Mouse (Mus musculus) embryonic fibroblast, embryonic 13.5 days (primary cell): ENCODE measurements around the gene Klhl42. TPM values are rescaled to one million over a fixed set of nuclear protein-coding genes. Genes with fewer than 3 reads are reported as not detected.

ENCODE experiments used
- H3K27ac ChIP-seq: 2 replicates; pipeline ENCODE4 v1.5.1; 2012; ENCODE audit warnings: low read length, control low read depth, inconsistent platforms; ENCODE audit not compliant: insufficient read depth
- H3K4me1 ChIP-seq: 2 replicates; pipeline ENCODE4 v1.6.1; 2011; ENCODE audit warnings: low read length; ENCODE audit not compliant: control insufficient read depth, insufficient read depth
- H3K4me3 ChIP-seq: 2 replicates; pipeline ENCODE4 v1.5.1; 2011; ENCODE audit warnings: mild to moderate bottlenecking, control low read depth, low read length; ENCODE audit not compliant: insufficient read depth
- CTCF ChIP-seq: IDR thresholded peaks from 2 replicates; pipeline ENCODE4 v1.5.1; 2011; ENCODE audit warnings: mild to moderate bottlenecking, control low read depth, low read length, moderate library complexity, borderline replicate concordance; ENCODE audit not compliant: insufficient read depth
- POLR2A ChIP-seq: IDR thresholded peaks from 2 replicates; pipeline ENCODE4 v1.6.1; 2011; ENCODE audit warnings: low read depth, mild to moderate bottlenecking, control low read depth, low read length, moderate library complexity
- polyA plus RNA-seq: library from polyadenylated mRNA; stranded (reverse); fragments of >200 nt; gene quantifications from 2 replicates; pipeline ENCODE4 v1.2.4, GENCODE M21; 2011; ENCODE audit warnings: low read depth; ENCODE audit not compliant: missing spikeins, insufficient read length

Gene Klhl42
- polyA plus RNA-seq, 1 experiment: 17.8 TPM

DNA sequence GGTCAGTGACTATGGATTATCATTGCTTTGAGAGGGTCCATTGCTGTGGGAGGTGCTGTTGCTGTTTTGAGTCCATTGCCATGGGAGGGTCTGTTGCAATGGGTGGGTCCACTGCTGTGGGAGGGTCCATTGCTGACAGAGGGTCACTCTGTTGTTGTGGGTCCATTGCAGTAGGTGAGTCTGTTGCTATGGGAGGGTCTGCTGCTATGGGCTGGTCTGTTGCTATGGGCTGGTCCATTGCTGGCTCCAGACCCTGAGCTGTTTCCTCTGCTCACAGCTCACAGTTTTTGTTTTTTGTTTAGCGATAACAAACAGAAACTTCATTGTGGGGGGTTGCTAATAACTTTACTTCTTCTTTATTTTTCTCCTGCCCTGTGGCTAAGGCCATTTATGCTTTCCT lies 14.3 kb downstream of the Klhl42 start:
- Histone ChIP-seq H3K27ac (no peak overlapping the region), H3K4me3 (no peak overlapping the region), H3K4me1 (no peaks in the 10 kb centered on the region)
- TF ChIP-seq POLR2A: no peak
- TF ChIP-seq CTCF: no peak

DNA sequence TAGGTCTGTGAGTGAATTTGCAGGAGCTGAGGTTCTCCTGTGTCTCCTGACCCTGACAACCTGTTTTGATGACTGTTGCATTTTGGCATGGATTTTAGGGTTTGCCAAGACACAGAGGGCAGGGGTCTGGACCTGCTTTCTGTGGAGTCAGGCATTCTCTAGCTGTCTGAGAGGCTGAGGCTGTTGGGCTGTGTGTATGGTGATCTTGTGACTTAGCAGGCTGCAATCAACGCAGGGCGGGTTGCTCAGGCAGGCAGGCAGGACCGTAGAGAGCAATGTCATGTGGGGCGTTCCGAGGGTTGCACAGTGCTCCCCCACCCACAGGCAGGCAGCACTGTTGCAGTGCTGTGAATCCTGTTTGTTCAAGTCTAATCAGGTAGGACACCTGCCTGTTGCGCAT lies 15.5 kb downstream of the Klhl42 start:
- H3K27ac ChIP-seq: no peak overlapping the region
- H3K4me3 ChIP-seq: no peak overlapping the region
- no peak for TF ChIP-seq POLR2A
- TF ChIP-seq CTCF: no peak
- no peaks in the 10 kb centered on the region for H3K4me1 ChIP-seq

DNA sequence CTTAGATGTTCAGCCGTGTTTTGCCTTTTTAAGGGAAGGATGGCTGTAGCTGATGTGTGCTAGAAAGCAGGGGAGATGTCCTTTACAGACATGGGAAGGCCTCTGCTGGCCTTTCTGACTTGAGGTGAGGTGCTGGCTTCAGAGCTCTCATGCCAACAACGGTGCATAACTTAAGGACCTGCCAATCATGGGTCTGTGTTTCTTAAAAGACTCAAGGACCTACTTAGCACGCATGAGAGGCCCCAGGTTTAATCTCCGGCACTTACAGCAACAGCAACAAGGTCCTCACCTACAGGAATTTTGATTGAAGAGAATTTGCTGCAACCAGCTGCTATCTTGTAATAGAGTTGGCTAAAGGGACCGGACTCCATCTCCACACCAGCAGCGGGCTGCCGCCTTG lies 18.1 kb downstream of the Klhl42 start:
- Histone ChIP-seq H3K27ac (no peak overlapping the region), H3K4me3 (no peak overlapping the region), H3K4me1 (no peaks in the 10 kb centered on the region)
- TF ChIP-seq POLR2A: no peak
- TF ChIP-seq CTCF: no peak

DNA sequence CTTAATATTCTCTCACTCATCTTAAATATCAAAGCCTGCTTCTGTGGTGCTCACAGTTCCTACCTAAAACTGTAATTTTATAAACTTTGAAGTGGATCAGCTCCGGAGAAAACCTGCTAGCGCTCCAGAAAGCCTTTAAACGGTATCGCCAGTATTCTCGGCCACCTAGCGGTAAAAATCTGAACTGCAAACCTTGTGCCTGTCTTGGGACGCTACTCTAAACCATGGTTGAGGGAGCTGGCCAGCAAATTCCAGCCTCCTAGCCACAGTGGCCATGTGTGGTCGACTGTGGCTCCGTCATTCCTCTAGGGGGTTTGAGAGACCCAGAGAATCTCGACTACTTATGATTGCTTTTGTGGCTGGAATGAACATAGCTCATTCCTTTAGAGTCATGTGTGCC lies 25.4 kb downstream of the Klhl42 start:
- Histone ChIP-seq H3K27ac (no peak overlapping the region), H3K4me1 (no peaks in the 10 kb centered on the region), H3K4me3 (no peak overlapping the region)
- no peak for TF ChIP-seq POLR2A
- TF ChIP-seq CTCF: no peak

DNA sequence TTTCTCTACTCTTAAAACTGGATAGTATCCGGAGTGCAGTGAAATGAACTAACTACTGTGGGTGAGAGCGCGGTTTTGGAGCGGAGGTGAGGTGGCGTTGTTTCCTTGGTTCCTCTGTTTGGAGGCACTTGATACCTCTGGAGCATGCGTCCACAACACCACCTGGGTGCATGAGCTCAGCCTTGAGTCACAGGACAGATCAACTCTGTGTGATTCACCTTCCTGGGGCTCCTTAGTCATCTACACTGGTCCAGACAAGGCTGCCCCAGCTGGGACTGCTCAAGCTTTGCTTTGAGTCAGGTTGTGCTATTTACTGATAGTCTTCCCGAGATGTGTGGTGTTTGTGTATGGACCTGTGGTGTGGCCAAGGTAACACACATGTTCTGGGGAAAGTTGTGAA lies 26.6 kb downstream of the Klhl42 start:
- no peak for TF ChIP-seq POLR2A
- H3K27ac ChIP-seq: no peak overlapping the region
- H3K4me1 ChIP-seq: no peaks in the 10 kb centered on the region
- no peak overlapping the region for H3K4me3 ChIP-seq

DNA sequence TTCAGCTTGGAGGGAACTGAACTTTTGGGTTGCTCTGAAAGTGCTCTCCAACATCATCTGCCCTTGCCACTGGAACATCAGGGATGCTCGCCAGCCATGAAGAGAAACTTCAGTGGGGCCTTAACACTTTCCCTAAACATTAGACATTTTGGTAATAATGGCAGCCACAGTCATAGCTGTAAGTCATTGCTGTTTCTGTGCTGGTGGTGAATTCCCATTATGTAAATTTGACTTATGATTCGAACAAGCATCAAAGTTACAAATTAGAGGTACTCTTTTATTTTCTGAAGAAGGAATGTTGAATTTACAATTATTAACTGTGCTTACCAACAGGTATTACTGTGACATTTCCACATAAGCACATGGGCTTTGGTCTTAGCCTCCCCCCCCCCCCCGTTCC lies 27.0 kb downstream of the Klhl42 start:
- Histone ChIP-seq H3K4me1 (no peaks in the 10 kb centered on the region), H3K27ac (no peak overlapping the region), H3K4me3 (no peak overlapping the region)
- TF ChIP-seq POLR2A: no peak

DNA sequence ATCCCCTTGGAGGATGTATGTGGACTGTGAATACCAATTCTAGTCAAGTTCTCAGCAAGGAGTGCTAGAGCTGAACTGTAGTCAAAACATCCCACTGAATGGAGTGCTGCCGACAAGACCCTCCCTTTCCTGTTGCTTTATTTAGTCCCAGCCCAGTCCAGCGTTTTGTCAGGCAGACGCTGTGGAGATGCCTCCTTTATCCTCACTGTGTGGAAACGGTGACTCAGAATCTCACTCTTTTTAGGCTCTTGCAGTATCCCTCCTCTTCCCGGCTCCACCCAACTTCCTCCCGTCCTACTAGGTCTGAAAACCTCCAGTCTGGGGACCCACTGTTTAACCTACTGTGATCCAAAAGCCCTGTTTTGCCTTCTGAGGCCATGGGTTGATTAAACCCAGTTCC lies 30.1 kb downstream of the Klhl42 start:
- Histone ChIP-seq H3K4me3 (no peak overlapping the region), H3K27ac (no peak overlapping the region), H3K4me1 (no peaks in the 10 kb centered on the region)
- TF ChIP-seq CTCF: no peak
- TF ChIP-seq POLR2A: no peak

DNA sequence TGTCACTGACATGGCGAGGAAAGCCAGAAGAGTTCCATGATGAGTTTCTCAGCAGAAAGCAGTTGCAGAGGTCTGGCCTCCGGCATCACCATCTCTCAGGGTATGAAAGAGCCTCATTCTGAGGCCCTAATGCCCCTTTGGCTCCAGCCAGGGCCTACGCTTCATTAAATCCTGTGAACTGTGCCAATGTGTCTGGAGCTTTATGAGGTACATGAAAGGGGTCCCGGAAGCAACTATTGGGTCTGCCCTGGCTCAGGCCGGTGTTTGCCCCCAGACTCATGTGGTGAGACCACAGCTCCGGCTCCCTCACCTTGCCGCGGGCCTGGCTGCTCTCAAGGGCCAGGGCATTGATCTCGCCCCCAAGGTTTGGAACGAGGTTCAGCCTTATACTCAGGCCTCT lies 36.1 kb downstream of the Klhl42 start:
- Histone ChIP-seq H3K27ac (no peak overlapping the region), H3K4me1 (no peaks in the 10 kb centered on the region), H3K4me3 (no peak overlapping the region)
- TF ChIP-seq POLR2A: no peak
- no peak for TF ChIP-seq CTCF

DNA sequence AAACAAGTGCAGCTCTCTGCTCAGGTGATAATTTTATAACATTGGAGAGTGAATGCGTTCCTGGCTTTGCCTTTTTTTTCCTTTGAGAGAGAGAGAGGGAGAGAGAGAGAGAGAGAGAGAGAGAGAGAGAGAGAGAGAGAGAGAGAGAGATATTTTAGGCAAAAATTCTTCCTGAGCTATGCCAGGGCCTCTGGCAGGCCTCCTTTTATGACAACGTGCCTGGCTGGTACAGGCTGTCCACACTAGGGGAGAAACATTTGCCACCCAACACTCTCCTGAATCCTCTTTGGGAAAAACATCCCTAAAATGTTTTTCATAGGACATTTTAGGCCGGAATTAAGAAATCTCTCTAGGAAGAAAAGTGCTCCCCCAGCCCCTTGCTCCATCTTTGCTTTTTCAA lies 47.1 kb downstream of the Klhl42 start:
- no peak overlapping the region for H3K27ac ChIP-seq
- H3K4me1 ChIP-seq: no peaks in the 10 kb centered on the region; the same call in 1 of the 2 replicates
- no peak overlapping the region for H3K4me3 ChIP-seq
- TF ChIP-seq POLR2A: no peak
- no peak for TF ChIP-seq CTCF

DNA sequence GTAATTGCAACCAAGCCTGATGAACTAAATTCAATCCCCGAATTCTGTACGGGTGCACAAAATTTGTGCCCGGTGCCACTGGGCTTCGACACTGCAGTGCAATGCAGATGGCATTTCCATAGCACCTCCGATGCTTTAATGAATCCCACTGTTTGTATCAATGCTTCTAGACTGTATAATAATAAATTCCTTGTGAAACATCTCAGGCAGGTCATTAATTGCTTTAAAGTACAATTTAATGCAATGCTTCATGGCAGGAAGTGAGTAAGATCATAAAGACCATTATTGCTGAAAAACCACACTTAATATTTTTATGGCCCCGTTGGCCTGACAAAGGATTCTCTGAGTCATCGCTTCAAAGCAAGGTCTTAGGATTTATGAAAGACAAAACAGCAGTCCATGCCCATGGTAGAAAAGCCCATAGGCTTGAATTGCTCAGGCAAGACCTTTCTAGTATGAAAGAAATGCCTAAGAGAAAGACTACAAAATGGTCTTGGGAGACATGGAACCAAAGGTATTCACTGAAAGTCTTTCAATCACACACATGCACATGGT lies 49.5 kb downstream of the Klhl42 start:
- Histone ChIP-seq H3K4me3 (no peak overlapping the region), H3K4me1 (no peaks in the 10 kb centered on the region; the same call in 1 of the 2 replicates), H3K27ac (no peak overlapping the region)
- no peak for TF ChIP-seq CTCF
- no peak for TF ChIP-seq POLR2A

DNA sequence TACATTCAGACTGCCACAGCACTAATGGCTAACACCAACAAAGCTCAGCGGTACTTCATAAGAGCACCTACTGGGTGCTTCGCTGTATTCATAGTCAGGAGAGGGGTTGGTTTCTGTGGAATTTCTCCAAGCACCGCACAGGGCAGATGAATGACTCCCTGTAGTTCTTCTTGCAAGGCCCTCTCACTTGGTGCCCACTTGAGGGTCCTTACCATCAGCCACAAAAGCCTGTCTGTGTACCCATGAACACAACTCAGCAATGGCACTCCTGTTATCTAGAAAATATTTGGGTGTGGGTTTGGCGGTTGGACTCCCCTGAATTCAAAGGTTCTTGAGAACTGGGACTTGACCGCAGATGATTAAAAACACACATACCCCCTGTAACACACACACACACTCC lies 53.5 kb downstream of the Klhl42 start:
- Histone ChIP-seq H3K4me1 (no peaks in the 10 kb centered on the region; the same call in 1 of the 2 replicates), H3K4me3 (no peak overlapping the region), H3K27ac (no peak overlapping the region)
- TF ChIP-seq POLR2A (no peak), CTCF (no peak)
